Mouse (Mus musculus): Measurements from ENCODE around the gene Ndufaf7.

Gene Ndufaf7

GRCm38 (mm10) chr17:78936466-78937228 lies at the start of gene Ndufaf7, which contains the start of gene Cebpz:
TSS of gene Ndufaf7 (plus strand) at chr17:78937136.
TSS of gene Cebpz (minus strand) at chr17:78937066.
- DNase-seq (ENCODE audit: low spot score in 2 of 2), result peak; percentile 95 to 96

- no peak for DNase-seq (ENCODE audit: low spot score in 2 of 2)
Measured at GRCm38 (mm10) chr17:78888554-78888953, 48.4 kb upstream of the Ndufaf7 start.

GRCm38 (mm10) chr17:78889184-78889583 lies 47.8 kb upstream of the Ndufaf7 start:
- no peak for DNase-seq (ENCODE audit: low spot score in 2 of 2)

GRCm38 (mm10) chr17:78891020-78891419 lies 45.9 kb upstream of the Ndufaf7 start:
- DNase-seq (ENCODE audit: low spot score in 2 of 2), result no peak

GRCm38 (mm10) chr17:78894991-78895390 lies 41.9 kb upstream of the Ndufaf7 start:
- DNase-seq (ENCODE audit: low spot score in 2 of 2), result no peak

- DNase-seq (ENCODE audit: low spot score in 2 of 2), result peak in 1 of 2 experiments; percentile 13
Measured at GRCm38 (mm10) chr17:78895394-78895793, 41.5 kb upstream of the Ndufaf7 start.

- DNase-seq (ENCODE audit: low spot score in 2 of 2), result no peak
Measured at GRCm38 (mm10) chr17:78903158-78903557, 33.8 kb upstream of the Ndufaf7 start.

GRCm38 (mm10) chr17:78906892-78907291 lies 30.0 kb upstream of the Ndufaf7 start, which contains the start of gene Sult6b1:
TSS of gene Sult6b1 (minus strand) at chr17:78906992.
- DNase-seq (ENCODE audit: low spot score in 2 of 2), result no peak

- DNase-seq (ENCODE audit: low spot score in 2 of 2), result no peak
Measured at GRCm38 (mm10) chr17:78909374-78909773, 27.6 kb upstream of the Ndufaf7 start.

GRCm38 (mm10) chr17:78912861-78913281 lies 24.1 kb upstream of the Ndufaf7 start:
- no peak for DNase-seq (ENCODE audit: low spot score in 2 of 2)

- DNase-seq (ENCODE audit: low spot score in 2 of 2), result no peak
Measured at GRCm38 (mm10) chr17:78913921-78914320, 23.0 kb upstream of the Ndufaf7 start.

- DNase-seq (ENCODE audit: low spot score in 2 of 2), result no peak
Measured at GRCm38 (mm10) chr17:78915772-78916171, 21.2 kb upstream of the Ndufaf7 start.

- DNase-seq (ENCODE audit: low spot score in 2 of 2), result peak; percentile 82 to 84
Measured at GRCm38 (mm10) chr17:78916369-78916813, 20.5 kb upstream of the Ndufaf7 start, which contains the start of gene Cebpzos. TSS of gene Cebpzos (plus strand) at chr17:78916500.

GRCm38 (mm10) chr17:78916899-78917298 lies 20.0 kb upstream of the Ndufaf7 start:
- no peak for DNase-seq (ENCODE audit: low spot score in 2 of 2)

GRCm38 (mm10) chr17:78917696-78918095 lies 19.2 kb upstream of the Ndufaf7 start:
- DNase-seq (ENCODE audit: low spot score in 2 of 2), result peak in 1 of 2 experiments; percentile 12

GRCm38 (mm10) chr17:78935857-78936256 lies 1.1 kb upstream of the Ndufaf7 start:
- no peak for DNase-seq (ENCODE audit: low spot score in 2 of 2)

- DNase-seq (ENCODE audit: low spot score in 2 of 2), result no peak
Measured at GRCm38 (mm10) chr17:78937229-78937853, 405 bp downstream of the Ndufaf7 start.

- no peak for DNase-seq (ENCODE audit: low spot score in 2 of 2)
Measured at GRCm38 (mm10) chr17:78938927-78939326, 2.0 kb downstream of the Ndufaf7 start.

- no peak for DNase-seq (ENCODE audit: low spot score in 2 of 2)
Measured at GRCm38 (mm10) chr17:78942579-78942978, 5.6 kb downstream of the Ndufaf7 start.

GRCm38 (mm10) chr17:78951225-78951624 lies 14.3 kb downstream of the Ndufaf7 start:
- no peak for DNase-seq (ENCODE audit: low spot score in 2 of 2)

- no peak for DNase-seq (ENCODE audit: low spot score in 2 of 2)
Measured at GRCm38 (mm10) chr17:78952070-78952469, 15.1 kb downstream of the Ndufaf7 start.

GRCm38 (mm10) chr17:78953240-78953639 lies 16.3 kb downstream of the Ndufaf7 start:
- DNase-seq (ENCODE audit: low spot score in 2 of 2), result no peak

- DNase-seq (ENCODE audit: low spot score in 2 of 2), result no peak
Measured at GRCm38 (mm10) chr17:78959473-78959872, 22.5 kb downstream of the Ndufaf7 start.

Data from frontal cortex, postnatal 14 days (tissue).